Mouse (Mus musculus) thymus, adult 2 months (tissue): Measurements from ENCODE around the gene Zc3h10.

ENCODE experiments used
- CTCF ChIP-seq: fragments of 200-500 bp; IDR thresholded peaks from 2 replicates; pipeline ENCODE4 v1.5.1; 2012; ENCODE audit warnings: mild to moderate bottlenecking, control low read depth, low read length, moderate library complexity, borderline replicate concordance; ENCODE audit not compliant: control insufficient read depth, poor library complexity, insufficient read depth; ENCODE audit errors: extremely low read depth
- POLR2A ChIP-seq: fragments of 200-500 bp; IDR thresholded peaks from 2 replicates; pipeline ENCODE4 v1.6.1; 2012; ENCODE audit warnings: mild to moderate bottlenecking, low read length, control low read depth, moderate library complexity; ENCODE audit not compliant: control insufficient read depth, poor library complexity, insufficient read depth; ENCODE audit errors: extremely low read depth

- TF ChIP-seq CTCF (no peak), POLR2A (no peak)
Measured at GRCm38 (mm10) chr10:128591436-128591835, 43.9 kb upstream of the Zc3h10 start.
